Mouse (Mus musculus) brown adipose tissue, adult 24 weeks (tissue): Measurements from ENCODE around the gene Mad2l1bp. TPM values are rescaled to one million over a fixed set of nuclear protein-coding genes. Genes with fewer than 3 reads are reported as not detected.

ENCODE experiments used
- H3K27ac ChIP-seq: fragments of 200-500 bp; replicated peaks from 2 replicates; pipeline ENCODE4 v1.5.1; 2012; ENCODE audit warnings: low read depth, mild to moderate bottlenecking, low read length
- H3K4me1 ChIP-seq: fragments of 200-500 bp; 2 replicates; pipeline ENCODE4 v1.6.1; 2012; ENCODE audit warnings: low read length, mixed read lengths; ENCODE audit not compliant: control insufficient read depth, insufficient read depth, insufficient read length
- H3K4me3 ChIP-seq: fragments of 200-500 bp; 2 replicates; pipeline ENCODE4 v1.5.1; 2012; ENCODE audit warnings: low read depth, mild to moderate bottlenecking, low read length, moderate library complexity; ENCODE audit not compliant: insufficient read depth
- polyA plus RNA-seq: library from polyadenylated mRNA; stranded (reverse); fragments of >200 nt; gene quantifications from 2 replicates; pipeline ENCODE4 v1.2.4, GENCODE M21; 2012; ENCODE audit not compliant: missing spikeins, insufficient read depth, insufficient read length

The Mad2l1bp gene
- polyA plus RNA-seq, 1 experiment = 4.9 TPM

DNA sequence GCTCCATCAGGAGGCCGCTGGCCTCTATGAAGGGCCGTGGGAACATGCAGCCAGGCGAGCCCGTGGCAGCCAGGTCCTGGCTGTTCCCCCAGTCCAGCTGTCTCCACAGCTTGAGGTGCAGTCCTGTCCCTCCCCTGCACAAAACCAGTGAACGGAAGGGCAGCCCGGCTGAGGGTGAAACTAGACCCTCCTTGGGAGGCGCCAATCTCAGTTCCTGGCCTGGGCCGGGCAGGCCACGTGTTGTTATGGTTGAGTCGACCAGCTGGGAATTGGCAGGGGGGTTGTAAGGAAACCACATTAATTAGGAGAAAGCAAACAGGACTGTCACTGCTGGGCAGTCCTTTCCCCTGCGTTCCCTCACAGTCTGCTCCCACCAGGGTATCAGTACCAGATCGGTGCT lies 48.9 kb downstream of the Mad2l1bp start:
- Histone ChIP-seq H3K4me3 (no peak overlapping the region), H3K27ac (no peak overlapping the region), H3K4me1 (no peaks in the 10 kb centered on the region)

DNA sequence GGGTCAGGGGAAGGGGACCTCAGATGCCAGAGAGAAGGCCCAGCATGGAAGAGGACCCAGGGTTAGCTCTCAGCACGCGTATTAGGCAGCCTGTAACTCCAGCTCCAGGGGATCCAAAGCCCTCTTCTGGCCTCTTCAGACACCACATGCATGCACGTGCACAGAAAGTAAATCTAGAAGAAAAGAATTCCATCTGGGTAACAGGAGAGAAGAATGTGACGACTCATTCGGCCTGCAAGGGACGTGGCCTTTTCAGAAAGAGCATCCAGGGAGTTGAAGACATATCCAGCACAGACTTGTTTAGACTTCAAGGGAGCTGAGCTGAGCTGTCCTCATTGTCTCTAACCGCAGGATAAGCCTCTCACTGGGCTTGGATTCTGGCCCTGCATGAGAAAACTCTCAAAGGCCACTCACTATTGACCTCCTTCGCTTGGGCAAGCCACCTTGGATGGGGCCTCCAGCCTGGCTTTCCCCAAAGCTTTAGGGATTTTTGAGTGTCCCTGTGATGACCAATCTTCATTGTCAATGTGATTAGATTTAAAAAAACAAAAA lies 50.7 kb downstream of the Mad2l1bp start:
- H3K27ac ChIP-seq = no peak overlapping the region
- H3K4me1 ChIP-seq = no peaks in the 10 kb centered on the region
- no peak overlapping the region for H3K4me3 ChIP-seq

DNA sequence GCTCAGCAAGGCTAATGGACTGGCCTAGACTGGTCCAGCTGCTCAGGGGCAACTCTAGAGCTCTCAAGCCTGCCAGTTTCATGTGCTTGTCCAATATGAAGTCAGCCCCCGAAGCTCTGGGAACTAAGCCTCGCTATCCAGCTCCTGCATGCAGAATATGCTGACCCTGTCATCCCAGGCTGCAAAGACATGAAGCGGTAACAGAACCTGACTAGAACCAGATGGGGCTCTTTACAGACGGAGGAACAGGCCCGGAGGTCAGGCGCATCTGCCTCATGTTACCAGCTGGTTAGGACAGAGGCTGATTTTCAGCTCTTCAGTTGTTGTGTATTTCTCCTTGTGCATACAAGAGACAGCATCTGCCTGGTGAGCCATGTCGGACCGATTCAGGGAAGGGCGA lies 51.4 kb downstream of the Mad2l1bp start:
- Histone ChIP-seq H3K4me3 (no peak overlapping the region), H3K4me1 (no peaks in the 10 kb centered on the region), H3K27ac (no peak overlapping the region)

DNA sequence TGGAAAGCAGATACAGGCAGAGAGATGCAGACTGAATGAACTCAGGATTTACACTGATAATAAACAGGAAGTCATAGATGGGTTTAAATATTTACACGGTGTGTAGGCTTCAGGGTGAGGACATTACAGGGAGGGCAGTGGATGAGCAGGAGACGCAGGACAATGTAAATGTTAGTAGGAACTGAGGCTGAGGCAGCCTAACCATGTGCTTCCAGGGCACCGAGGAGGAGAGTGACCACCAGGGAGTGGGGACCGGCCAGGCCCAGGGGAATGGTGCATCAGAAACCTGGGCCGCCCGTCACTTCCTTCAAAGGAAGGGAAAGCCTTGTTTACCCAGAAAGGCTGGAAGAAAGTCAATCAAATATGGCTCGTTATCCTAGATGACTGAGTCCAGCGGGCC lies 54.8 kb downstream of the Mad2l1bp start:
- no peak overlapping the region for H3K4me3 ChIP-seq
- H3K27ac ChIP-seq = no peak overlapping the region
- H3K4me1 ChIP-seq = no peaks in the 10 kb centered on the region

Other genes with a start within 250 kb of the Mad2l1bp start
- 189 and 214 TPM in 2 replicates for gene Vegfa, start 121.2 kb downstream of the Mad2l1bp start, polyA plus RNA-seq
- gene Mrps18a, start 42.6 kb downstream of the Mad2l1bp start, polyA plus RNA-seq = 113 and 150 TPM in 2 replicates
- 1.3 TPM in 1 of 2 replicates, not detected in the other for gene Rsph9, start 9.3 kb downstream of the Mad2l1bp start, polyA plus RNA-seq
- 19.3 and 23.4 TPM in 2 replicates for gene Gtpbp2, start 7.5 kb upstream of the Mad2l1bp start, polyA plus RNA-seq
- gene Polh, start 49.1 kb upstream of the Mad2l1bp start, polyA plus RNA-seq = 4.3 and 5.3 TPM in 2 replicates
- 8.5 and 9.2 TPM in 2 replicates for gene Xpo5, start 49.2 kb upstream of the Mad2l1bp start, polyA plus RNA-seq
- 19.9 and 29.9 TPM in 2 replicates for gene Polr1c, start 94.5 kb upstream of the Mad2l1bp start, polyA plus RNA-seq
- 63.4 and 66.1 TPM in 2 replicates for gene Yipf3, start 94.5 kb upstream of the Mad2l1bp start, polyA plus RNA-seq
- not detected in 2 replicates for gene Lrrc73, start 100.0 kb upstream of the Mad2l1bp start, polyA plus RNA-seq
- gene Tjap1, start 129.5 kb upstream of the Mad2l1bp start, polyA plus RNA-seq = 8.6 and 13.5 TPM in 2 replicates
- not detected in 2 replicates for gene Dlk2, start 143.9 kb upstream of the Mad2l1bp start, polyA plus RNA-seq
- gene Abcc10, start 174.8 kb upstream of the Mad2l1bp start, polyA plus RNA-seq = 2.7 and 3.5 TPM in 2 replicates
- gene Zfp318, start 230.2 kb upstream of the Mad2l1bp start, polyA plus RNA-seq = 8.0 and 12.4 TPM in 2 replicates